Mouse (Mus musculus) kidney, adult 2 months (tissue): ENCODE measurements around the gene Abtb1.

Experiments used
- CTCF ChIP-seq: fragments of 200-500 bp; conservative IDR thresholded peaks from 2 replicates; pipeline ENCODE4 v1.5.1; 2011; ENCODE audit warnings: low read depth, mild to moderate bottlenecking, control low read depth, low read length, moderate library complexity, mixed read lengths; ENCODE audit not compliant: insufficient read depth, insufficient read length
- POLR2A ChIP-seq: fragments of 200-500 bp; IDR thresholded peaks from one replicate; pipeline ENCODE4 v1.6.1; 2011; ENCODE audit warnings: low read depth, low read length, control low read depth

DNA sequence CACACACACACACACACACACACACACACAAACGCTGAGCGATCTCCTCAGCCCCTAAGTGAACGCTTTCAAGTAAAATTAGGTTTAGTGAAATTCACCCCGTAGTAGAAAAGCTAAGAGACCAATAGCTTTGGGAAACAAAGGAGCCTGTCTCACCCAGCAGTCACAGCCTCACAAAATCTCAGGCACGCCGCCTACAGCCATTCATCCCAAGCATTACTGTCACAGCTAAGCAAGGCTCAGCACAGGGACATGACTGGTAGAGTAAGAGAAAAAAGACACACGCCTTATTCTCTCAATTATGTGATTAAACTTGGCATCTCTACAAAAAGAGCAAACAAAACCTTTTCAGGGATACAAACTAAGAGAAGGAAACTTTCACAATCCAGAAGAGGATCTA lies 39.5 kb upstream of the Abtb1 start:
- TF ChIP-seq CTCF, result no peak
- no peak for TF ChIP-seq POLR2A
